Mouse (Mus musculus) heart, adult 18-20 months (tissue): ENCODE results near the gene Rgs7. TPM values are rescaled to one million over a fixed set of nuclear protein-coding genes. Genes with fewer than 3 reads are reported as not detected.

Experiments
- DNase-seq, 2 experiments: peaks; one replicate each; pipeline ENCODE4 v3.0.0; 2021 to 2022; ENCODE audit warnings: mixed read lengths in 1 of 2
- total RNA-seq, 2 experiments: library from RNA; stranded (reverse); gene quantifications; 2 replicates each; pipeline ENCODE4 v1.2.3; 2021

Rgs7 gene
- total RNA-seq, 2 experiments from 2014 or later: 1.2 to 3.8 TPM

- no peak for DNase-seq
Observed at GRCm38 (mm10) chr1:175028267-175028666, 464.0 kb downstream of the Rgs7 start.

GRCm38 (mm10) chr1:175025781-175026309 is 466.5 kb downstream of the Rgs7 start:
- no peak for DNase-seq

GRCm38 (mm10) chr1:175024136-175024535 is 468.2 kb downstream of the Rgs7 start:
- no peak for DNase-seq

Other genes with a start within 250 kb of the Rgs7 start
- under 1 TPM; 0.51 to 0.62 TPM for gene Kmo, start 127.9 kb upstream of the Rgs7 start, total RNA-seq
- 100 to 1,000 TPM; 574 to 599 TPM for gene Fh1, start 133.1 kb upstream of the Rgs7 start, total RNA-seq
- gene Opn3, start 200.3 kb upstream of the Rgs7 start, total RNA-seq: 1 to 10 TPM; 4.2 TPM
- gene Chml, start 200.4 kb upstream of the Rgs7 start, total RNA-seq: 10 to 100 TPM in 1 of 2 experiments, 1 to 10 TPM in 1; 7.2 to 12.5 TPM
- gene Wdr64, start 206.1 kb upstream of the Rgs7 start, total RNA-seq: not detected